Mouse (Mus musculus) activated CD4-positive, CD25-positive, alpha-beta regulatory T cell, adult 9 weeks (primary cell): Measurements from ENCODE around the gene Immp2l. TPM values are rescaled to one million over a fixed set of nuclear protein-coding genes. Genes with fewer than 3 reads are reported as not detected.

ENCODE experiments used
- polyA plus RNA-seq: library from polyadenylated mRNA; unstranded; fragments of 100-300 nt; shearing (Covaris generic); gene quantifications from one replicate; pipeline ENCODE4 v1.2.1, GENCODE M21; 2017

The Immp2l gene
- 23.9 TPM for polyA plus RNA-seq

DNA sequence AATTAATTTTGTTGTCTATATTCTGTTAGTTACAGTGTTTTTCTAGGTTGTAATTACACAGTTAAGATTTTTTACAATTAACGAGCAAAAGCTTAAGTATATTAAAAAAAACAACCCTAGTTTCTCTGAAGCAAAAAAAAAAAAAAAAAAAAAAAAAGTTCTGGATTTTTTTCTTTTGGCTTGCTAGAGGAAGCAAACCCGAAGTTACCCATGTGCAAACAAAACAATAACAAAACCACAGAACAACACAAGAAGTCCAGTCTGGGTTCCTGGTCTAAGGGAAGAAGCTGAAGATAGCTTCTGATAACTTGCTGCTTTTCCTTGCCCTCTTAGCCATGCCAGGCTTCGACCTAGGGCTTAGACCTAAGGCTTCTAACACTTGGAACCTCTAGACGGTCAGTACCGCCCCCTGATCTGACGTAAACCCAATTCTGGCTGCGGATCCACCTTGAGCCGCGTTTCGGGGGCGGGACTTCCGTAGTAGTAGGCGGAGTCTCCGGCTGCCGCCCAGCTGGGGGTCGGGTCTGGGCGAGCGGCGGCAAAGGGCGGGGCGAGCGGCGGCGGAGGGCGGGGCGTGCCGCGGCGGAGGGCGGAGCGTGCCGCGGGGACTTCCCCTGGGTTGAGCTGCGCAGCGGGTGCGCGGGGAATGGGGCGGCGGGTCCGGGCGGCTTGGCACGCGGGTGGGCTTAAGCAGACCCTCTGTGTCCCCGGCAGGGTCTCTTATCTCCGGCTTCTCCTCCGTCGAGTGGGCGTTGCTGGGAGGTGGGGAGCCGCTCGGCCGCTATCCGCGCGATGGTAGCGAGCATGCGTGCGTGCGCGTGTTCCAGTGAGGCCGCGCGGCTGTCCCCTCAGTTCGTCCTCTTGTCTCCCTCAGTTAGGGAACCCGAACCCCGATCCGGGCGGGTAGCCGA lies at the start of gene Immp2l:
TSS of gene Immp2l (plus strand) at position 580 of the 911 bp plus-strand sequence.

GRCm38 (mm10) chr12:41486331-41486730 lies 462.4 kb downstream of the Immp2l start, which contains the start of gene Lrrn3:
Gene Lrrn3, minus strand, starts transcription at chr12:41486431.

